Mouse (Mus musculus) embryonic fibroblast, embryonic 13.5 days (primary cell): ENCODE measurements around the gene Xab2.

Experiments
- CTCF ChIP-seq: IDR thresholded peaks from 2 replicates; pipeline ENCODE4 v1.5.1; 2011; ENCODE audit warnings: mild to moderate bottlenecking, control low read depth, low read length, moderate library complexity, borderline replicate concordance; ENCODE audit not compliant: insufficient read depth
- POLR2A ChIP-seq: IDR thresholded peaks from 2 replicates; pipeline ENCODE4 v1.6.1; 2011; ENCODE audit warnings: low read depth, mild to moderate bottlenecking, control low read depth, low read length, moderate library complexity

GRCm38 (mm10) chr8:3654726-3655508 lies 33.8 kb upstream of the Xab2 start:
- TF ChIP-seq CTCF: no peak
- no peak for TF ChIP-seq POLR2A
